Mouse (Mus musculus) 416B (cell line): ENCODE data around the gene Gm12216.
"Not testable (repeated sequence)": the region's sequence is repeated elsewhere in the genome, so short reads cannot be mapped to it uniquely, and the experiment has no call there.

Source experiments
- DNase-seq: peaks from one replicate; pipeline ENCODE4 v3.0.0; 2011; ENCODE audit warnings: low read depth

Gm12216 gene

DNA sequence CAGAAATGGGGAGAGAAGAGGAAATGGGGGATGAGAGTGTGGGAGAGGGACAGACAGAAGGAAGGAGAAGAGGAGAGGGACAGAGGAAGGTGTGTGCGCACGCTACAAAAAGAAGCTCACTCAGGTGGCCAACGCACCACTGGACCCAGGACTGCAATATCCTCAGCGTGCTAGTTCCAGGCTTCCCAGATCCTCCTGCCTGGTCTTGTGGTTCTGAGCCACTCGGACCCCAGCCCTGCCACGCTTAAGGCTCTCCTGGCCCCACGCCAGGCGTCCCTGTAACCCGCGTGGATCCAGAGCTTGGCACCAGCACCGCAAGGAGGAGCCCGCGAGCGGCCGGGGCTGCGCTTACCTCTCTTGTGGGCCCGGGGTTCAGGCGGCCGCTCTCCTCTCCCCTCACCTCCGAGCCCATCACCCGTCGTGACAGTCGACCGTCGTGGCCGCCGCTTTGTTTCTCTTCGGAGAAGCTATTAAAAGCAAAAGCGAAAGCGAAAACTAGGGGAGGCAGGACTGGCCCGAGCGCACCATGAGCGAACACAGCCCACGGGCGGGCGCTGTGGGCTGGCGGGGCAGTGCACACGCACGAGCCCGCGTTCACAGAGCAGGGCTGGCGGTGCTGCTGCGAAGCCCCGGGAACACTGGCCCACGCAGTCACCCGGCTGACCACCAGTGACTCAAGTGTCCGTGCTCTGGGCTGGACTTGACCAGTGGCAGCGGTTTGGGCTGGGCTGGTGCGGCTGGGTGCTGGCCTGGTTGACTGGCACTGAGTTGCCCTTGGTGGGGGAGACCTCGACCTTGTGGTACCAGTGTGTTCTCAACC, at the start of gene Gm12216:
Gm12216 (minus strand) TSS at position 496 of the 820 bp plus-strand sequence.
- peak; percentile 57 for DNase-seq

DNA sequence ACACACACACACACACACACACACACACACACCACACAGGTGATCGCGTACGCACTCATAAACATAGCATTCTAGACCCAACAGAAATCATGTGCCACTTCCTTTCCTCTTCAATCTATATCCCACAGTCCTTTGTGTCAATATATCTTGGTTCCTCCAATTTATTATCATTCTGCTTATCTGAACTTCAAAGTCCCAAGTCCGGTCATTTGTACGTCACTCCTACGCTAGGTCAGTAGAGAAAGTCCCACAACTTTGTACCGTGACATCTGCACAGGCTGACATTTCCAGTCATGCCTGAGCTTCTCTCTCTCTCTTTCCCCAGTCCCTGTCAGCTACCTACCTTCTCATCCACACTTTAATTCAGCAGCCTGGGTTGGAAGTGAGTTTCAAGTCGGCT, 49.6 kb upstream of the Gm12216 start:
- no peak for DNase-seq

DNA sequence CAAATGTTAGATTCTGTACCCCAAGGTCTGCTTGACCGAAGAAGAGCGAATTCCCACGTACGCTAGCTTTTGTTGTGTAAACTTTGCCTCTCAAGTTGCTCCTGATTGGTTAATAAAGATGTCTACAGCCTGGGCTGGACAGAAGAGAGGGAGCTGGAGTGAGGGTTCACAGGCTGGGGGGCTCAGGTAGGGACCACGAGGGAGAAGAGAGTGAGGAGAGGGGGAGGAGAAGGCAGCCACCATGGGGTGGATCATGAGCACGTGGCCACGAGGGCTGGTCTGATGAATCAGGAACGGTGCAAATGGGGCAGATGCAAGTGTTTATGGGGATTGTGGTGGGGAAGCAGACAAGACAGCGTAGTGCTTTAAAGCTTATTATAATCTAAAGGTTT, 45.5 kb upstream of the Gm12216 start:
- DNase-seq, result no peak

DNA sequence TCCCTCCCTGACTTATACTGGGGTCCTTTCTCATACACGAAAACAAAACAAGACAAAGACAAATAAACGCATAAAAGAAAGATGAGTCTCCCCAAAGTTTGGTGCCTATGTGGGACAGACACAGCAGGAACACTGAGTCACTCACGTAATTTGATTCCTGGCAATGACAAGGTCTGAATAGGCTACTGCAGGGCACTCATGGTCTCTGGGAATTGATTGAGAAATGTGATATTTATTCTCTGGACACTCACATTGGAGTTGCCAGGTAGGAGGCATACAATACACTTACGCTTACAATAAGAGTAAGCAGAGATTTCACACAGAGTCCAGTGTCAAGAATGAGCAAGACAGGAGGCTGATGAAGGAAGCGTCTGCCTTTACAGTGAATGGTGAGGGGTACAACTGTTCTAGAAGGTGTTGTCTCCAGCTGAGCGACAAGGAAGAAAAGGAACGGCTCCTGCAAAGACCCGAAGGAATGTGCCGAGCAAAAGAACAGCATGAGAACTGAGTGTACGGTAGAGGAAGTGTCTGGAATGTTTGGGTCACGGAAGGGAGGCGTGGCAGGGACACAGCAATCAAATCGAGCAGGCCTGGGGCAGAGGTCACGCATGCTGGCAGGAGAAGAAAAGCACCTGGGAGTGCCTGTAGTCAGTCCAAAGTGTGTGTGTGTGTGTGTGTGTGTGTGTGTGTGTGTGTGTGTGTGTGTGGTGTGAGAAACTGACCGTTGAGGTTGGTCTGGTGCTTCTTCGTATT, 44.9 kb upstream of the Gm12216 start:
- no peak for DNase-seq

DNA sequence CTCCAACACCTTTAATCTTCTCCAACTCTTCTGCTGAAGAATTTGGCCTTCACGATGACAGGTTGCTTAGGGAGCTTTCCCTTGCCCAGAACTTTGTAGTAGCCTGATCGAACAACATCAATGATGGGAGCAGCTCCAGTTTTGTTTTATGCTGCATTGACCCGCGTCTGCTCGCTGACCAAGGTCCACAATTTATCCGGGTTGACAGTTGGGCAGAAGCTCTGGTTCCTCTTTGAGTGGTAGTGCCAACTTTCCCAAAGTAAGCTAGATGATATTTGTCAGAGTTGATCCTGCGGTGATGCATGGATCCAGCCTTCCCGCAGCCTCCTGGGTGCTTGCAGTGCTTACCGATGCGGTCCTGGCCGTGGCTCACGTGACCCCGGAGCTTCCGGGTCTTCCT, 43.7 kb upstream of the Gm12216 start:
- DNase-seq, result no peak

DNA sequence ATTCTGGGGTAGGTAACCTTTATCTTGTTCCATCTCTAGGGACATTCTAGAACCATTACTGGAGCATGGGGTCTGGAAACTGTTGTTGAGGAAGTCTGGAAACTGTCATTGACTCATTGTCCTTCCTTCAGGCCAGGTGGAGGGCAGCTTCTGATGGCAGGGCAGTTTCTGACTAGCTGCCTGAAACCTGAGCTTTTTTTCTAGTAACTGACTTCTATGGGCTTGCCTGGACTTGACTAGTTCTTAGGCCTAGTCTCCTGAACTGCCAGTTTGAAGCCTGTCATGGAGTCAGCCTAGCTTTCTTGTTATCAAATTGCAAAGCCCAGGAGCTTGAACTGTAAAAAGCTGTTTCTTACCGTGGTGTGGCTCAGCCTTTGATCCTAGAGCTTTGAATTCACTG, 41.9 kb upstream of the Gm12216 start:
- peak; percentile 15 for DNase-seq

DNA sequence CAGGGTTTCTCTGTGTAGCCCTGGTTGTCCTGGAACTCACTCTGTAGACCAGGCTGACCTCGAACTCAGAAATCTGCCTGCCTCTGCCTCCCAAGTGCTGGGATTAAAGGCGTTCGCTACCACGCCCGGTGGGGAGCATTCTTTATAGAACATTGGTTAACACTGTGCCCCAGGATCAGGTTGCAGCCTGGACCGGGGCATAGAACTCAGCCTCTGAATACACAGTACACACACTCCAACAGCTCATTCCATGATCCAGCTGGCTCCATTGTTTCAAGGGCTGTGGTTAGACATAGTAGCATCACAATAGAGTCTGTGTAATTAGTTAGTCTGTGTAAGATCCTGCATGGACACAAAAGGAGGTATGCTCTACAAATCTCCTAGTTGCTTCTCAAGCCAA, 40.9 kb upstream of the Gm12216 start:
- no peak for DNase-seq

DNA sequence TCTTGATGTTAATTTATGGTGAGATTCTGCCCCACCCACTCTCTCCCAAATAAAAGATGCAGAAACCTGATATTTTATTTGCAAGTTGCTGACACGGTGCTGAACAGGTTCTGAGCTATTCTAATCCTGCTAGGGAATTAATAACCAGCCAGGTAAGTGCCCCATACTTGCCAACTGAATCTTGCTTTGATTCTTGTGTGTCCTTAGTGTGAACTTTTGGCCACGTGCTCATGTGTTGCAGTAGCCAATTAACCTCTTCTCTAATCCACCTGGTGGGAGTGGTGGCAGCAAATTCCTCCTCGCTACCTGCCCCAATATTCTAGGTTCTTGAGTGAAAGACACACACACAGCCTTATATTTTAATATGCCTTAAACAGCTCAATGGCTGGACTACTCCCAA, 39.9 kb upstream of the Gm12216 start:
- DNase-seq, result no peak

DNA sequence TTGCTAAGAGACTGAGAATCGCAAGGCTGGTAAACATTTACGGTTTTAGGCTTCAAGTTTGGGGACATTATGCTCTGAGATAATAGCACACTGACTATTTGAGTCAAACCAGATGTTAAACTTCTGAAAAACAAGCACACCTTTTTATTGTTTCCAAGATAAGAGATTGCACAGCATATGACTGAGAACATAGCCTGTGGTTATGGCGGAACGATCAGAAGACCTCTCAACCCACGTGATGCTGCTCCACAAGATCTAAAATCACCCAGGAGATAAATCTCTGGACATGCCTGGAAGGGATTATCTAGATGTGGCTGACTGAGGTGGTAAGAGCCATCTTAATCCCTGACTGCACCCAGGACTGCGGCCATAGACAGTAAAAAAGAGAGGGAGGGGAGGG, 37.9 kb upstream of the Gm12216 start:
- DNase-seq, result no peak

DNA sequence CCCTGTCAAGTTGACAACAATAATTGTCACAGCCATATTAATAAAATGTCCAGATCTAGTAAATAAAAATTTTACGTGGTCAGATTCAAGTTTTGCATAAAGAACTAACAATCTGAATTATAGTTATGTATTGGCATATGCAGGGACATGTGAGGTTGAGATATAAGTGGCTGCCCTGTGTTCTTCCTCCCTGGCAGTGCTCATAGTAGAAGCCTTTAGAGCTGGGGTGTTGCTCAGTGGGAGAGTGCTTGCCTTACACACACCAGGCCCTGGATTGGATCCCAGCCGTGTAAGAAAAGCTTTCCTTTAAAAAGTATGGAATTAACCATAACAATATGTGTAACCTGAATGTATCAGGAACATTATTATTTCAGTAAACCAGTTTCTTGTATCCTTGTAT, 34.4 kb upstream of the Gm12216 start:
- peak; percentile 31 for DNase-seq

DNA sequence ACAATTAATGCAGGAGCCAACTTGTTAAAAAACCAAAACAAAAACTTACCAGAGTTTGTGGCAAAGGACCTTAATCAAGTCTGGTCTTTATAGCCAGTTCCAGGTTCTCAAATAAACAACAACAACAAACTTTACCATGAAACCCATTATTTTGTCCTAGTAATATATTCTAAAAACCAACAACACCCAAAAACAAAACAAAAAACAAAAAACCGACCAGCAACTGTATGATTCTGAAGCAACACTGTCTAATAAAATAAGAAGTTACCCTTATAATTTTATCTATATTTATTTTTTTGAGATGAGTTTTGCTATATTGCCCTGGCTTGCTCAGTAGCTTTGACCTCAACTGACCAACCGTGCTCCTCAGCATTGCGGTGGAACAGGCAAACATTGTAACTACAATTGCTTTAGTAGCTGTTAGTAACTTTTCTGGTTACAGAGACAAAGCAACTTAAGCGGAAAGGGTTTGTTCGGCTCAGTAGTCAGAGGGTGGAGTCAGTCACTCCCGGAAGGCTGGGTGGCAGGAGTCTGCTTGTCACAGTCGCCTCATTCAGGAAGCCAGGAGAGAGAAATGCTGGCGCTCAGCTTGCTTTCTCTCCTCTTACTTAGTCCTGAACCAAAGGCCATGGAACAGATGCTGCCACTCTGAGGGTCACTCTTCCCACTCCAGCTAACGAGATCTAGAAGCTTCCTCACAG, 33.8 kb upstream of the Gm12216 start:
- DNase-seq, result peak; percentile 94

DNA sequence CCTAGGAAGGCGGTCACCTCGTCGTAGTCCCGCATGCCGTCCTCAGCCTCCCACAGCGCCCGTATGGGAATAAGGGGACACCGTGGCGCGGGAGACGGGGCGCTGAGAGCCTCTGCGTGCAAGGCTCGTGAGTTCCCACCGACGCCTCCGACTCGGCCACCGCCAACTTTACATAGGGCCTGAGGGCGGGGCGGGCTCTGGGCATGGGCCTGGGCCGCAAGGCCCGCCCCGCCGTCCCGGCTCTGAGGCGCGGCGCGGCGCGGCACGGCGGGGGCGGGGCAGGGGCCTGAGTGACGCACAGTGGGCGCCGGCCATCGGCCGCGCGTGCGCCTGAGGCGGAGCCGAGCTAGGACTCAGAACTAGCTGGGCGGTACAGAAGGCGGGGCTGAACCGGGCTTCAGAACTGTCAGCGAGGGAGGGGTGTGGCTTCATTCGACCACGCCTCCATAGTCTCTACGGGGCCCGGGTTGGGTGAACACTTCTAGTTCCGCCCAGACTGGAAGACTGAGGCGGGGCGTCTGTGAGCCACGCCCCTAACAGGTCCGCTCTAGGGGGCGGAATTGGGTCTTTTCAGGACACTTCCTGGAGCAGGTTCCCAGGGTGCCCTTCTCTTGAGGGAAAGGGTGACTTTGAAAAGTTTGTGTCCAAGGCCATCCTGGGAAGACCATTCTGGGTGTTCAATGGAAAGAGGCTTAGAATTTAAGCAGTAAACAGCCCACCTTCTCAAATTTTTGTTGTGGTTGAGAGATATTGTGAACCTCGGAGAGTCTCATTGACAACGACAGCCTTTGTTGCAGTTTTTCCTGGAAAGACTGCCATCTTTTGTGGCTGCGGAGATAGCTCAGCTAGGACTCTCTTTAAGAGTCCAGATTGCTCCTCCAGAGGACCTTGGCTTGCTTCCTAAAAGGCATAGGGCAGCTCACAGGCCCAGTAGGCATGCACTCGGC, 32.7 kb upstream of the Gm12216 start, which contains the start of gene Slc22a5:
Slc22a5 (minus strand) TSS at position 156 of the 947 bp plus-strand sequence.
- DNase-seq, result peak; percentile 100

DNA sequence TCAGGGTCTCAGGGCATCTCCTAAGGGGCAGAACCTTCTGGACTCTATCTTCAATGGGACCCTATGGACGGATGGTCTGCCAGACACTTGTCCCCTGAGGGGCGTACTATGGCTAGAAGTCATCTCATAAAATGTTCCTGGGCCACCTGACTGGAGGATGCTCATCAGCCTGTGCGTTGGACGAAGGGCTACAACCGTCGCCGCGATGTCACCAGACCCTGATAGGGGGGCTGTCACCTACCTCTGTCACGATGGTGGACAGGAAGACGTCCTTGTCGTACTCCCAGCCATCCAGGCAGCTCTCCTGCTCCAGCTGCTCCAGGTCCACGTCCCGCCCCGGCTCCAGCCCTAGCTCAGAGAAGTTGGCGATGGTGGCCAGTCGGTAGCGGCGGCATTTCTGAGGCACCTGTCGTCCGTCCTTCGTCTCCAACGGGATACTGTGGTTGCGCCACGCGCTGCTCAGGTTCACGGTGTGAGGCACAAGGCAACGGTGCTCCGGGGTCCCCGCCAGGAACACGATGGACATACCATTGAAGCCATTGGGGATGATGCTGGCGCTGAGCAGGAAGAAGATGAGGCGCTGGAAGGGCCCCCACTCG, 31.9 kb upstream of the Gm12216 start:
- DNase-seq, result no peak

DNA sequence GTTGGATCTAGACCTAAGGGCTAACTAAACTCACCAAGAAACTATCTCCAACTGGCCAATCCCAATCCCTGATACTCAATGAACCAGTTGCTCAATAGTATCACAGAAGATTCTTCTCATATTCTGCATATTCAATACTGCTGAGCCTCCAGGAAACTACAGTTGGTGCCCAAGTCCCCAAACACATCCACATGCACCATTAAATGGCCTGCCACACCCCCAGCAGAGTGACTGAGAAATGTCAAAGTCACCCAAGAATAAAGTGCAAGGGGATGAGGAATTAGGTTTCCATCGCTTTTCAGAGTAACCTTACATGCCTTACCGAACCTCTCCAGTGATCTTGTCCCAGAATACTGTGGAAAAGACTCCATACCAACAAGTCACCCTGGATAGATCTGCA, 31.2 kb upstream of the Gm12216 start:
- DNase-seq, result no peak

DNA sequence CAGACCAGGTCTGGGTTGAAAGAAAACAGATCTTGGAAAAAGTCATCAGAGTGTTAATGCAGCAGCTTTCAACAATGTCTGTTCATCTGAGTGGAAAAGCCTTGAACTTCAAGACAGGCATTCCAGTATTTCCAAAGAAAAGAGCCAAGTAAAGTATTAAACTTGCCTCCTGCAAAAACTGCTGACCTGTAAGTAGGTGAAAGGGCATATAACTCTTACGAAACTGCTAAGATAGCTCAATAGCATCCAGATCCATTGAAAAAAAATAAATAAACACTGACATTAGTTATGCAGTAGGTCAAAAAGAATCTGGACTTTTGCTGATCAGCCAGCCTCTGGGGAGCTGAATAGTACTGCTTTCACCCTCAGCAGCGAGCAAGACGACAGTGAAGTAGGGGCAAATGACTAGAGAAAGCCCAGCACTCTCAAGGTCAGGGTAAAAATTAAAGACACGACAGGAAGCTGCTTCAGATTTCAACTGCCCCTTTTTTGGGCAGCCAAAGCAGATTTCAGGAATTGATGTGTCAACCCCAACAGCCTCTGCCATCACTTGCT, 30.1 kb upstream of the Gm12216 start:
- peak; percentile 58 for DNase-seq

DNA sequence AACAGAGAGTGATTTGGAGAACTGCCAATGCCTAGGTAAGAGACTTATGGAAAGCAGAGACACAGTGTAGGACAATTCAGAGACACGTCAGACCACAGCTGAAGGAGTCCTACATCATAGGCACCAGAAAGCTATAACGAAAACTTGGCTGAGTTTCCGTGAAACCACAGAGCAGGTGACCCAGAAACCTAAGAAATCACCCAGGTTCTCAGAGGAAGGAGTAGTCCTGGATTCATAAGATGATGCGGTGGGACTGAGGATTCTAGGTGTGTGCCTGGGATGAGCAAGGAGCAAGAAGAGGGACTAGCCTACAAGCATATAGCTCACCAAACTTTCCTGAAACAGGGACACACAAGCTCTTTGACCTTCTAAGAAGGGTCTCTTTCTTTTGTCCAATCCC, 29.2 kb upstream of the Gm12216 start:
- DNase-seq, result no peak

DNA sequence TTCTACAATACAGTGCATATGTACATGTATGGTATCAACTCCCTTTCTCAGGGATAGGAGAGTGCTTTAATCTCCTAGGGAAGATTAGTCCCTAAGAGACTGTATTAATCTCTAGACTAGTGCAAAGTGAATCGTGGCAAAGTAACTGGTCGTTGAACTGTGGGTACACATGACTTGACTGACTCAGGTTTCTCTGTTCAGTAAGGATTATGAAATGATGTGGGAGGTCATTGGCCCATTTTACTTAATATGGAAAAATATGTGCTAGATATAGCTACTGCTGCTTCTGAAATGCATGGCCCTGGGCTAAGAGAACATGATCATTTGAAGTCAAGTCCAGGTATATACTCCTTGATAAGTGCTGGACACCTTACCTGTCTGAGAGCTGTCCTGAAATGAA, 24.2 kb upstream of the Gm12216 start:
- peak; percentile 47 for DNase-seq

DNA sequence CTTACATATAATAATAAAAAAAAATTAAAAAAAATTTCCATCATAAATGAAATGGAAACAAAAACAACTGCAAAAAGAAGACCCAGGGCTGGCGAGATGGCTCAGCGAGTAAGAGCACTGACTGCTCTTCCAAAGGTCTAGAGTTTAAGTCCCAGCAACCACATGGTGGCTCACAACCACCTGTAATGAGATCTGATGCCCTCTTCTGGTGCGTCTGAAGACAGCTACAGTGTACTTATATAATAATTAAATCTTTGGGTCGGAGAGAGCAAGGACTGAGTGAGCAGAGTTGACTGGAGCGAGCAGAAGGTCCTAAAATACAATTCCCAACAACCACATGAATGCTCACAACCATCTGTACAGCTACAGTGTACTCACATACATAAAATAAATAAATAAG, 19.0 kb upstream of the Gm12216 start:
- DNase-seq, result not testable (repeated sequence)

DNA sequence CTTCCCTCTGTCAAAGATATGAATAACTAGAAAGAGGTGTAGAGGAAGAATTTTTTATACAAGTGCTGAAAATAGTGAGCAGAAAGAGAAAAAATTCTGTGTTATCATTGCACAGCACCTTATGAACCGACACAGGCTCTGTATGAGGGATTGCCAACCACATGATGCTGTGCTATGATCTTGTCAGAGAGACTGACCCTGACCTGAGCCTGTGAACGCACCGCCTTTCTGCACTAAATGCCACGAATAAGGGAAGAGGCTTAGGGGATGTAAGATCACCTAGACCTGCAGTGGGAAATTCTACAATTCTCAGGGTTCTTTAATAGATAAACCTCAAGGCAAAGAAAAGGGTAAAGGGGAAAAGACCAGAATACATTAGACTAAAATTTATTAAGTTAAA, 17.4 kb upstream of the Gm12216 start:
- no peak for DNase-seq

DNA sequence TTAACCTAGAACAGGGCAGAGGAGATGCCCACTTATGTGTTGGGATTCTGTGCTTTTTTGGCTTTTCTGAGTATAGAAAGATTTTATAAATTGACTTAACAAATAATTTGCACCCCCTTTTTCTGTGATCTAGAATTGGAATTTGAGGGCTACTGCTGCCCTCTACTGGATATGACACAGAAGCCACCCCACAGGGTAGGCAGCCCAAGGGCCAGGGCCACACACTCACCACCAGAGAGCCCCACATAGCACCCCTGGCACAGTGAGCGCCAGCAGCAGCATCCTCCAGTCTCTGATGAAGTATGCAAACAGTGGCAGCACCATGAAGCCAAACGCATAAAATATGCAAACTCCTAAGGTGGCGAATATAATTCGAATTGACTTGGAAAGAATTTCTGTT, 15.7 kb upstream of the Gm12216 start:
- peak; percentile 64 for DNase-seq
